Mouse (Mus musculus) adrenal gland, postnatal 4 days (tissue): ENCODE data around the gene Gm28778. TPM values are rescaled to one million over a fixed set of nuclear protein-coding genes. Genes with fewer than 3 reads are reported as not detected.

ENCODE experiments used
- total RNA-seq, 2 experiments: library from RNA; stranded (reverse); gene quantifications; 2 replicates each; pipeline ENCODE4 v1.2.3; 2021

Gene Gm28778
- total RNA-seq, 2 experiments from 2014 or later = not detected

Other genes starting within 250 kb of the Gm28778 start
- under 1 TPM; 0.59 to 0.70 TPM for gene Mstn, start 235.5 kb upstream of the Gm28778 start, total RNA-seq
- not detected for gene 1700019A02Rik, start 109.5 kb upstream of the Gm28778 start, total RNA-seq
- gene Pms1, start 93 bp upstream of the Gm28778 start, total RNA-seq = 10 to 100 TPM; 10.4 to 12.5 TPM
- 10 to 100 TPM; 17.6 to 18.5 TPM for gene Ormdl1, start within 50 bp of the Gm28778 start, total RNA-seq
- gene Osgepl1, start 16.5 kb downstream of the Gm28778 start, total RNA-seq = 10 to 100 TPM; 23.7 to 25.3 TPM
- not detected for gene Asdurf, start 55.5 kb downstream of the Gm28778 start, total RNA-seq
- gene Gm28551, start 55.6 kb downstream of the Gm28778 start, total RNA-seq = not detected
- gene Asnsd1, start 55.6 kb downstream of the Gm28778 start, total RNA-seq = 10 to 100 TPM; 40.9 to 43.6 TPM